Mouse (Mus musculus) cerebellum, adult 2 months (tissue): Measurements from ENCODE around the gene Wnt3a. TPM values are rescaled to one million over a fixed set of nuclear protein-coding genes. Genes with fewer than 3 reads are reported as not detected.

Source experiments
- DNase-seq, 2 experiments: peaks; one replicate each; pipeline ENCODE4 v3.0.0; 2021
- H3K27ac ChIP-seq: fragments of 200-500 bp; 2 replicates; pipeline ENCODE4 v1.5.1; 2012; ENCODE audit warnings: low read length, control low read depth, inconsistent platforms; ENCODE audit not compliant: insufficient read depth
- H3K27me3 ChIP-seq: fragments of 200-500 bp; 2 replicates; pipeline ENCODE4 v1.6.1; 2012; ENCODE audit warnings: inconsistent platforms, mild to moderate bottlenecking, low read length, moderate library complexity; ENCODE audit not compliant: control insufficient read depth, insufficient read depth
- H3K4me1 ChIP-seq: fragments of 200-500 bp; 2 replicates; pipeline ENCODE4 v1.6.1; 2011; ENCODE audit warnings: low read length; ENCODE audit not compliant: control insufficient read depth, insufficient read depth
- H3K4me3 ChIP-seq: fragments of 200-500 bp; replicated peaks from 2 replicates; pipeline ENCODE3; 2011; ENCODE audit warnings: mild to moderate bottlenecking, low read depth, low read length, control low read depth; ENCODE audit not compliant: insufficient read depth
- CTCF ChIP-seq: fragments of 200-500 bp; IDR thresholded peaks from 2 replicates; pipeline ENCODE4 v1.5.1; 2011; ENCODE audit warnings: low read depth, mild to moderate bottlenecking, control low read depth, low read length, moderate library complexity, borderline replicate concordance; ENCODE audit not compliant: insufficient read depth
- POLR2A ChIP-seq: fragments of 200-500 bp; IDR thresholded peaks from 2 replicates; pipeline ENCODE4 v1.6.1; 2011; ENCODE audit warnings: low read length, control low read depth, borderline replicate concordance; ENCODE audit not compliant: insufficient read depth
- WGBS: fragments of 180-500 bp; shearing (Covaris S2); methylation state at CpG from one replicate; pipeline ENCODE4 v1.1.7; 2018; 5-methylcytosine and 5-hydroxymethylcytosine counted together
- polyA plus RNA-seq: library from polyadenylated mRNA; depleted of rRNA; stranded (reverse); fragments of >200 nt; gene quantifications from 2 replicates; pipeline ENCODE4 v1.2.3, GENCODE M21; 2012

The Wnt3a gene
- polyA plus RNA-seq, 1 experiment = not detected

DNA sequence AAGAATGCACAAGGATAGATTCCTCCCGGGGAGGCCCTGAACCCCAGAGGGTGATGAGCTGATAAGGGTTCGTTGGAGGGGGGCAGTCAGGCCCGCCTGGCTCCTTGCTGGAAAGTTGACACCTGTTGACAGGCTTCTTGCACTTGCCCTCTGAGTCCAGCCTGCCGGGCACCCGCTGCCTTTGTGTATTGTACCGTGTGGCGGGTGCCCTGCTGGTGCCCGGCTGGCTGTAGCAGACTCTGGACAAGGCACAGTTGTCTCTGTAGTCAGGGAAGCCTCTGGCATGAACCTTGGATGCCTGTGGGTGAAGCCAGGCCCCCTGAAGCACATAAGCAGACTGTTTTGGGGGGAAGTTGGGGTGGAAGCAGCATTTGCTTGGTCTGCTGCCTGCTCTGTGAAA, 21.9 kb upstream of the Wnt3a start:
- no peak overlapping the region for H3K27ac ChIP-seq
- peaks cover 17% of the 10 kb centered on the region for H3K4me1 ChIP-seq
- WGBS = 24% methylated on average over 8 of the region's 8 CpGs

DNA sequence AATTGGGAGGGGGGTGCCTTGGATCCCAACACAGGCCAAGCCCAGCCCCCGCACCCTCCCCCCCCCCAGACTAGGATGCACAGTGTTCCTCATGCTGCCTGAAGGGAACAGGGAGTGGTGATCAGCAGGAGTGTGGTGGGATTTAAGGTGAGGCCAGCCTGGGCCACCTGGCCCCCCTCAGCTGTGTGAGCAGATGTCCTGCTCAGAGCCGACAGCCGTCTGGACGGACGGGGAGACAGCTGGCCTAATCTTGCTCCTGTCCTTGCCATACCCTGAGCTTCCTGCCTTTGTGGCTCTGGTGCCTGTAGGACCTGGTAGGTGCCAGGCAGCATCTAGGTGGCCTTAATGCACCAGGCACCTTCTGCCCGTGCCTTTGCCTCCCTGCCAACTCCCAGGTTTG, 21.5 kb upstream of the Wnt3a start:
- no peak for DNase-seq
- H3K27ac ChIP-seq = no peak overlapping the region
- peaks cover 2% of the 10 kb centered on the region; the same call in 1 of the 2 replicates for H3K27me3 ChIP-seq
- TF ChIP-seq POLR2A (no peak), CTCF (no peak)
- H3K4me1 ChIP-seq = peaks cover 17% of the 10 kb centered on the region
- no peak overlapping the region for H3K4me3 ChIP-seq
- 47% methylated on average over 6 of the region's 6 CpGs for WGBS

More for the DNA sequence above, 21.9 kb upstream of the Wnt3a start:
- no peaks in the 10 kb centered on the region; the same call in 1 of the 2 replicates for H3K27me3 ChIP-seq
- no peak for TF ChIP-seq CTCF
- DNase-seq = no peak
- H3K4me3 ChIP-seq = no peak overlapping the region

DNA sequence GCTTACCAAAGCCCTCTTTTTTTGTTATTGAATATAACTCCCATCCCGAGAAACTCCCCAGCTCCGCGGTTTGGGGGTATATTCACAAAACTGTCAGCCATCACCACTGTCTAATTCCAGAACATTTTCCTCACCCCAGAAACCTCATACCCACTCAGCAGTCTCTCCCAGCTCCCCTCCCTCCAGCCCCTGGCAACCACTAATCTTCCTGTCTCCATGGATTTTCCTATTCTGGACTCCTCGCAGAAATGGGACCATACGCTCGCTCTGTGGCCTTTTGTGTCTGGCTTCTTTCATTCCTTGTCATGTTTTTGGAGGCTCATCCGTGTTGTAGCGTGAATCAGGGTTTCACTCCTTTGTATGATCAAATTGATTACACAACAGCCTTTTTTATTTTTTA, 19.4 kb upstream of the Wnt3a start:
- H3K27ac ChIP-seq = no peak overlapping the region
- TF ChIP-seq POLR2A (no peak), CTCF (no peak)
- DNase-seq = no peak
- H3K27me3 ChIP-seq = peaks cover 2% of the 10 kb centered on the region; the same call in 1 of the 2 replicates
- peaks cover 17% of the 10 kb centered on the region for H3K4me1 ChIP-seq
- H3K4me3 ChIP-seq = no peak overlapping the region
- WGBS = 76% methylated on average over 8 of the region's 8 CpGs

DNA sequence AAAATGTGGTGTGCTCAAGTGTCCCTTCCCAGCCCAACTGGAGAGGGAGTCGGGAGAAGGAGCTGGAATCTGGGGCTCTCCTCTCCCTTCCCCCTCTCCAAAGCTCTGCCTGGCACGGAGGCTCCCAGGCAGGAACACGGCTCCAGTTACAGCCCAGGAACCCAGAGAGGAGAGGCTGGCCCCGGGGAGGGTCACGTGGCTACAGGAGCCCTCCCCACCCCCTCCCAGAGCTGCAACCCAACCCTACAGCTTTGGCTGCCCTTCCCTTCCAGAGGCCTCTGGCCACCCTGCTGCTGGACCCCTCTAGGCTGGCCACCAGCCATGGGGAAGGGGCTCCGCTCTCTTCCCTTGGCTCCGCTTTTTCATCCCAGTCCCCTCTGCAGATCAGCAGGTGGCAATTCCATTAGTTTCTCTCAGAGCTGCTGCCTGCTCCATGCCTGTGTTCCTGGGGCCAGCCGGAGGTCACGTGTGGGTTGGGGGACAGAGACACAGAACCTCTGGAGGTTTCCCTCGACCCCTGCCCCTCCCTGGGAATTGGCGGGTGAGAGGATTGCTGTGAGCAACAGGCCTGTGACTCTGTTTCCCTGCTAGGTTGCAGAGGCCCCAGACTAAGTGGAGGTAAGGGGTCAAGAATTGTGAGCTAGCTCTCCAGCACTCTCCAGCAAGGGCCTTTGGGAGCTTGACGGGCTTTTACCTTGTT, 18.7 kb upstream of the Wnt3a start:
- WGBS = 43% methylated on average over 12 of the region's 12 CpGs
- DNase-seq = no peak
- H3K4me3 ChIP-seq = no peak overlapping the region
- H3K27ac ChIP-seq = no peak overlapping the region
- peaks cover 2% of the 10 kb centered on the region; the same call in 1 of the 2 replicates for H3K27me3 ChIP-seq
- no peak for TF ChIP-seq CTCF
- no peak for TF ChIP-seq POLR2A
- H3K4me1 ChIP-seq = peaks cover 17% of the 10 kb centered on the region

DNA sequence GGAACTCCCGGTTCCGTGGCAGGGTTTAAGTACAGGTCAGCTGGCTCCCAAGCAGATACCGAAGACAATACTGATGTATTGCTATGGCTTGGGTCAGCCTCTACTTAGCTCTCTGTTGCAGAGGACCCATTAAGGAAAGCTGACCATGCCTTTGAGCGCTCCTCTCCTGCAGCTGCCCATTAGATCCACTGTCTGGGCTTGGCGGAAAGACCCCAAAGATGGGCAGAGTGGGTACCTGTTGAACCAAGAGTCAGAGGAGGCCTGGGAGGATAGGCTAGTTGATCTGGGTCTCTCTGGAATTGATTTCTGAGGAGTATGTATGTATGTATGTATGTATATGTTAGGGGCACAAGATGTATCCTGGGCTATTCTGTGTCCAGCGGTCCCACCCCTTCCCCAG, 18.1 kb upstream of the Wnt3a start:
- H3K4me3 ChIP-seq = no peak overlapping the region
- TF ChIP-seq CTCF = no peak
- TF ChIP-seq POLR2A = no peak
- H3K27ac ChIP-seq = no peak overlapping the region
- H3K4me1 ChIP-seq = peaks cover 11% of the 10 kb centered on the region
- 52% methylated on average over 6 of the region's 6 CpGs for WGBS
- peaks cover 2% of the 10 kb centered on the region; the same call in 1 of the 2 replicates for H3K27me3 ChIP-seq
- no peak for DNase-seq

DNA sequence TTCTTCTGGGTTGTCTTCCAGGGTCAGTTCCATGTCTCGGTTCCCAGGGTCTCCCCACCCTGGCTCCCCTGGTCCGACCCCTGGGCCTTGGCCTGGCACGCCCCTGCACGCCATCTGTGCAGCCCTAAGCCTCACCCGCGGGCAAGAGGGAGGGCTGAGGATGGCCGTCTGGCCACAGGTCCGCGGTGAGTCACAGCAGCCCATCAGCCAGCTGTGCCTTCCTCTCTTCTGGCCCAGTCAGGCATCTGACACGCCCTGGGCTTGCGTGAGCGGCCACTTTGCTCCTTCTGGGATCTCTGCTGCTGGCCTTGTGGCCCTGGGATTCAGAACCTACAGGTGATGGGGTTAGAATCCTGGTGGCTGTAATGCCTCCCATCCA, 17.6 kb upstream of the Wnt3a start:
- H3K27me3 ChIP-seq = peaks cover 2% of the 10 kb centered on the region; the same call in 1 of the 2 replicates
- no peak overlapping the region for H3K27ac ChIP-seq
- no peak for DNase-seq
- H3K4me1 ChIP-seq = peaks cover 6% of the 10 kb centered on the region; the same call in 1 of the 2 replicates
- no peak for TF ChIP-seq CTCF
- no peak for TF ChIP-seq POLR2A
- no peak overlapping the region for H3K4me3 ChIP-seq
- 13% methylated on average over 12 of the region's 12 CpGs for WGBS

DNA sequence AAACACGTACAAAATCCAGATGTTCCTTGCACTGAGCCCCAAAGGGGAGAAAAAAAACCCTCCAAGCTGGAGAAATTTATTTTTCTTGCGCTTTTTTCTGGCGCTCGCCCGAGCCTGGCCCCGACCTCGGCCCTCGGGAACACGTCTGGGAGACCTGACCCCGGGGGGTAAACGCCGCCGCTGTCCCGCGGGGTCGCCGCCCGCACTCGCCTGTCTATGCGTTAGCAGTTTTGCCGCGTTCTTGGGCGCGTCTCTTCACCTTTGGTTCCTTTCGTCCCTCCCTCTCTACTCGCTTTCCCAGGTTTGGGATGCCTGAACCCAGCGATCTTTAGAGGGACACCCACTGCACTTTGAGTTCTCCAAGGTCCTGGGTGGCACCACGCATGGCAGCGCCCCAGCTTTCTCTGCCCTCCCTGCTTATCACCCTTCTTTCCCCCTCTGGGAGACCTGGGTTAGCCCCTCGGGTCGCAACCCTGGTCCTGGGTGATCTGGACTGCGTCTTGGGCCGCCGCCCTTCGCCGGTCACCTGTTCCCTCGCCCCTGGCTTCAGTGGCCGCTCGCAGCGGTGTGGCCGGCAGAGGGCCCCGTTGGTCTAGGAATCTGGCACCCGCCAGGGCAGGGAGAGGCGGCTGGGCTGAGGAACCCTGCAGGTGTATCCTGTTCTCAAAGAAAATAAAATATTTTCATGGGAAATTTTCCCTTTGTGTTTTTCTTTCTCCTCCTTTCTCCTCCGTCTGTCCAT, 17.0 kb upstream of the Wnt3a start:
- H3K27me3 ChIP-seq = peaks cover 2% of the 10 kb centered on the region; the same call in 1 of the 2 replicates

More for the DNA sequence above, 17.0 kb upstream of the Wnt3a start:
- H3K4me3 ChIP-seq = peak overlapping the region; percentile 35
- peaks cover 4% of the 10 kb centered on the region; the same call in 1 of the 2 replicates for H3K4me1 ChIP-seq
- peak; percentile 73 to 81 for DNase-seq
- TF ChIP-seq CTCF = peak; percentile 68
- TF ChIP-seq POLR2A = no peak
- 1% methylated on average over 45 of the region's 45 CpGs for WGBS
- no peak overlapping the region for H3K27ac ChIP-seq
